Mouse (Mus musculus) monocyte, adult 2 months (primary cell): Measurements from ENCODE around the gene Spata4.
"Not testable (repeated sequence)": the region's sequence is repeated elsewhere in the genome, so short reads cannot be mapped to it uniquely, and the experiment has no call there.

ENCODE experiments used
- DNase-seq, 2 experiments: peaks; one replicate each; pipeline ENCODE4 v3.0.0; 2022; ENCODE audit warnings: low spot score in 2 of 2, low read depth in 1 of 2

Spata4 gene

DNA sequence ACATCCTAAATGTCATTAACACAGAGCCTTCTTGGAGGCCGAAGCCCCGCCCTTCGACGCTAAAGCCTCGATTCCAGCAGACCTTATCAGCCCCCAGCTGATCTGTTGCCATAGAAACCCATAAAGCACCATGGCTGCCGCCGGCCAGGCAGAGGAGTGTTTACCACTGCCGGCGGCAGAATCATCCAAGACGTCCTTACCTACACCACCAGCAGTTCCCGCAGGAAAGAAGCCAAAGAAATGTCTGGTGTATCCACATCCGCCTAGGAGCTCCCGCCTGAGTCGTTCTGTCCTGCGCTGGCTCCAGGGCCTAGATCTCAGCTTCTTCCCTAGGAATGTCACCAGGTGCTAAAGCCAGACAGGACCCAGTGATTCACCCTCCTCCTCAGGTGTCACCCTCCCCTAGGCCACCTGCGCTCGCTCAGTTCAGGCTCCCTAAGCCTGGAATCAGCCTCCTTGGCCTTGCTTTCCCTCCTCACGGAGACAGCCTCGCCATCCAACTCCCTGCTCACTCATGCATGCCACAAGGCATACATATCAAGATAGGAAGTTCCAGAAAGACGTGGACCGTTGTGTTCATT lies at the start of gene Spata4:
Gene Spata4, plus strand, starts transcription at position 111 of the 581 bp plus-strand sequence.
- no peak for DNase-seq

DNA sequence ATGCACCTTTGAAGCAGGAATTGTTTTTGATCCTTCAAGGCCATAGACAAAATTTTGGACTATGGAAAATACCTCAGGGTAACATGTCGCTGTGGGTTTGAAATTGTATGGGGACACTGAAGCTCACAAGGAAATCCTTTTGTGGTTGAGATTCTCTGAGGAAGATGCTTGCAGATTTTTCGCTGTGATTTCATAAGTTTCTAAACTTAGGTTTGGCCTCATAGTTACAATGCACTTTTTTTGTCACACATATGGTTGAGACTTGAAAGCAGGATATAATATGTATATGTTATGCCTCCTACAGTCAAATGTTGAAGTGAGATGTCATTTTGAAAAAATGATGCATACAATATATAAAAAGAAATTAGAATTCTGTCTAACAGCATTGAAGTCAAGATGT lies 45.7 kb upstream of the Spata4 start:
- no peak for DNase-seq

DNA sequence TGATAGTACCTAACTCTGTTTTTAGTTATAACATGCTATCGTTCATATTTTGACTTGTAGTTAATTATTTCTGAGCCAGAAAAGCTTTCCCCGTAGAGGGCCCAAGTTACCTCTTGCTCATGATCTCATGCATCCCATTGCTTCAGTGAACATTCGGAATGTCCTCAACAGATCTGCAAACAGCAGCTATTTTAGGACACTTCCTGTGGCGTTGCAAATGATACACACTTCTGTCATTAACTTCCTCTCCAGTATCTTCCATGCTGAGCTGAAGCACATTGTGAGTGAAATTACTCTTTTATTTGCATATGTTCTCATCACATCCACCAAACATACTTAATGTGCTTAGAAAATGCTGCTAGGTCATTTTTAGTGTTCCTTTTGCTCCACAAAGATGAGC lies 38.4 kb upstream of the Spata4 start:
- DNase-seq, result no peak

DNA sequence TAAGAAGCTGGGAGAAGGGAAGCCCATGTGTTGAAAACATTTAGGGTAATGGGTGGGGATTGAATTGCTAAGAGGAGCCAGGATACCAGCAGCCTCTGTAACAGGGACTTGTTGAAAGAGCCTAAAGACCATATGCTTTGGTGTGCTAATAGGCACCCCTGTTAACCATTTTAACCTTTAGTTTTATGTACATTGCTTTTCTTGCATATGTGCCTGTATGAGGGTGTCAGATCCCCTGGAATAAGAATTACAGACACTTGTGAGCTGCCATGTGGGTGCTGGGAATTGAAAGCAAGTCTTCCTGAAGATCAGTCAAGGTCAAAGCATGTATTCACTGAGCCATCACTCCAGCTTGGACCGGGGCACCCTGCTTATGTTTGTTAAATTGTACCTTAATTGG lies 35.4 kb upstream of the Spata4 start:
- DNase-seq, result no peak

DNA sequence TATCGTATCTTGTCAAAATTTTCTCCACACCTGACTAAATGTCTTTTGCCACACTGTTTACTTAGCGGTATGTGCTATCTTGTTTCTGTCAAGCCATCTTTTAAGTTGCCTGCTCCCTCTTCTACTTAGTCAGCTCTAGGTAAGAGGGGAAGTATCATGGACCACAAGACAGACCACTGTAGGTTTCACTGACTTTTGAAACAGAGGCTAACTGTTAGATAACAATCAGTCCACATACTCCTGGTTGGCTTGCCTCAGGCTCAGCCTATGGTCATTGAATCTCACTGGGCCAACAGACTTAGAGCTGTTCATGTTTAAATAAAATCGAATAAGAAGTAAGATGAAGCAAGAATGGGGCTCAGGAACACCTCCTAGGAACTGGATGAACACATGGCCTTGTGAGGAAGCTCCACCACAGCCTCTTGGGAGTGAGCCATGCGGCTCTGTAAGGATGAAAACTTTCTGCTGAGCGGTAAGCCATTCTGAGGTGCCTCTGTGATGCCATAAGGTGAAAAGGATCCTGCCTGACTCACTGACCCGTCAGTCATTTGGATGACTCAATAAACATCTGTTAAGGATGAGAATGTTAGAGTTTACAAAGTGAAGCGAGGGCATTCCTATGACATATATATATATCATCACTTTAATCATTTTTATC lies 34.8 kb upstream of the Spata4 start:
- no peak for DNase-seq

DNA sequence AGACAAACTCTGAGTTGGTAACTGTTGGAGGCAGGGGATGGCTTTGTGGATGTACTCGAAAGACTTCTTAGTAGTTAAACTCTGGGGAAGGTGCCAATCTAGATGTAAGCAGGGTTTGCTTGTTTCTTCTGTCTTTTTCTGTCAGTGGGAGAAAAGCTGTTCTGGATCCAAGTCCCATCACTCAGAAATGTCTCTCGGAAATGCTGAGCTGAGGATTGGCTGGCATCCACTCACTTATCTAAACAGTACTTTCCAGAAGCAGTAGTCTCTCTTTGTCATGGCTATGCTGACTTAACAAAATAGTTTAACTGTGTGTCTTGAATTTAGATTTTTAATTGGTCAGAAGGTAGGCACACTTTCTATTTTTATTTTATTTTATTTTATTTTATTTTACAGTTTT lies 33.4 kb upstream of the Spata4 start:
- no peak for DNase-seq

DNA sequence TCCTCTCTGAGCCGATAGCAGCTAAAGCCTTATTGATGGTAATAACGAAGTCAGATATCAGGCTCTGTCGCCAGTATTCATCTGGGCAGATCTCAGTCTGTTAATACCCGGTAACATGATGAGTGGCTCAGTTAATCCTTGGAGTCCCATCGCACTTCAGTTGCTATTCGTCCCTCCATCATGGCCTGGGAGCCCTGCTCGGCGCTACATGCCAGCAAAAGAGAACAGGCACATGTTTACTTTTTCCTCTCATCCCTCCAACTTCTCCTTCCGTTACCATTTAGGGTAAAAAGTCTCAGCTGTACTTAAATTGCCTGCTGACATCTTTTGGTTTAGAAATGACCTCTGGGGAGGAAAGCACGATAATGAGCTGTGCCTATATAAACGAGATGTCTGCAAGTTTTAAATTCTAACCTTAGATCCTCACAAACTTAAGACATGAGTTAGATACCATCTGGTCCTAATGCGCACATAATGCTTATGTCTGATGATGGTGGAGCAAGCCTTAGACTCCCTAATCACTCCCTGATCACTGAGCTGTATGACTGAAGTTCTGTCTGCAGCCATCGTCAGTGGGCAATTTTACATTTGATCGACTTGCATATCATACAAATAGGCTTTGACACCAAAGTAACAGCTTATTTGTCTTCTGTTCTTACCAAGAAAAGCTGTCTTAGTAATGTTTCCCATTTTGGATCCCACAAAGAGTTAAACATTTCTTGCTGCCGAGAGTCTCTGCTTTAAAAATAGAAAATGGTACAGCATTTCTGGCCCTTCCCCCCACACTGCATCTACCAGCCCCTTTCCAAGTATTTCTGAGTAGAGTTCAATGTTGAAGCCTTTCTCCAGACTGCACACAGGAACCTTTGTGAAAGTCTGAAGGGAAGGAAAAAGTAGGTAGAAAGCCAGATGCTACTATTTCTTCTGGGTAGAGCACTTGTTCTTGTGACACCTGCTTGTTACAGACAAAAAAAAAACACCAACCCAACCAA lies 29.7 kb upstream of the Spata4 start:
- DNase-seq, result no peak

DNA sequence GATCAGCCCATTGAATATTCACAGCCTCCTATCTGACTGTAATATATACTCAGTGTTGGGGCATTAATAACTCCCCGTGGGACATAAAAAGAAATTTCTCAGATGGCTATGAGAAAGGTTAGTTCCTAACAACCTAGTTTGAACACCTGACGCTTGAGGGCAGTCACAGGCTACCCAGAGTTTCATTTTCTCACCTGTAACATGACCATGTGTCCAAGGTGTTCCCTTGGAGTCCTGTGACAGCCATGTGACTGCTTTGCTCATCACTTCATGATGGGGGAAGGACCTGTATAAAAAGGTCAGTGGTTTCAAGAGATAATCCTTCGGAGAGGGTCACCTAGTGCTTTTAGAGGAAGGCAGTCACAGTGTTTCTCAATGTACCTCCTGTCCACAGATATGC lies 19.1 kb upstream of the Spata4 start:
- no peak for DNase-seq

DNA sequence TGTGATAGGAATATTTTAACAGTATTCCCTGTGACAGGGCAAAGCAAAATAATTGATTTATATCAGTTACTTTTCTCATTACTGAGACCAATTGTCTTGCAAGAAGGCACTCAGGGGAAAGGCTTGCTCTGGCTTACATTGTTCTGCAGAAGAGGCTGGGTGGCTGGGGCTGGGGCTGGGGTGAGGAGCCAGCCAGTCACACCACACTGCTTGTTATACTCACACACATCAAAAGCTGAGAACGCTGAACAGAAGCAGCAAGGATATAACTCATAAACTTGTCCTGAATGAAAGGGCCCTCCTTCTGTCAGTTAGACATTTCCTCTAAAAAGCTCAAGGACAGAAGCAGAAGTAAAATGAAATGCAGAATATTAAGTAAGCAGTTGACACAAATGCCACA lies 17.7 kb upstream of the Spata4 start:
- no peak for DNase-seq

DNA sequence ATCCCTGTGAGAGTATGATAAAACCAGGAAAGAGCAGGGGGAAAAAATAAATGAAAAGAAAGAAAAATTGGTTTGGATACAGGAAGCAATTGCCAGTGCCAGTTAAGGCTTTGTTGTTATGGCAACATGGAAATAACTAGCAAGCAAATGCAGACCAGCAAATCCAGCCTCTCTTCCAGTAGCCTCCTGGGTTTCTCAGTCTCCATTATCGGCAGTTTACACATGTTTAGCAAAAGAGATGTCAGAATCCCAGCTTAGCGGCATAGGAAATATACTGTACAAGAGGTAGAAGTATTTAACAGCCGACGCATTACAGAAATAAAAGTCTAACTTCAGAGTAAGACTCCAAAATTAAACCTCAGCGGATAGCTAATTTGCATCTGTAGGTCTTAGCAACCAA lies 5.9 kb upstream of the Spata4 start:
- DNase-seq, result no peak

DNA sequence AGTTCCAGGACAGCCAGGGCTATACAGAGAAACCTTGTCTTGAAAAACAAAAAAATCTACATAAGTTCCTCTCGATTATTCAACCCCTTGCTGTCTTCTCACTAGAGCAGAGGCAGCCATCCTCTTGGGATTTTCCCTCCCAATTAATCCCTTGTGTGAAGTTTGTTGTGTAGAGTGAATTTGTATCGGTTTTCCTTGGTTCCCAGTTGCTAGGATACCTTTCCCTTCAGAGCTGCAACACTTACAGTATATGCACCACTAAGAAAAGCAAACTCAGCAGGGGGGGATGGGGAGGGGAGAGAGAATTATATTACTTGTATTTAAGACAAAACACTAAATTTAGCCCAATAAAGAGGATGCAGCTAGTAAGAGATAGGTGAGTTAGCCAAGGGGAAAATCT lies 4.5 kb upstream of the Spata4 start:
- no peak for DNase-seq

DNA sequence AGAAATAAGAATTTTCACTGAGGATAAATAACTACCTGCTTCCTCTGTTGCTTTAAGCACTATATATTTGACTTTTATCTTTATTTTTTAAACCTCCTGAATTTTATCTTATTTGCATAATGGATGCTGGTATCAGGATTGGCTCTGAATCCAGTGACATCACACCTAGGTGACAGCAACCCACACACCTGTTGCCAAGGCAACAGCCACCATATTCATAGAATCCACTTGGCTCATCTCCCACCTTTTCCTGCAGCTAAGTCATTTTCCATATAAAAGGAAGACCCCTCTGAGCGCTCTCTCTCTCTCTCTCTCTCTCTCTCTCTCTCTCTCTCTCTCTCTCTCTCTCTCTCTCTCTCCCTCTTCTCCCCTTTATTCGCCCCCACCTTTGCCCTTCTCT lies 3.6 kb upstream of the Spata4 start:
- no peak for DNase-seq

DNA sequence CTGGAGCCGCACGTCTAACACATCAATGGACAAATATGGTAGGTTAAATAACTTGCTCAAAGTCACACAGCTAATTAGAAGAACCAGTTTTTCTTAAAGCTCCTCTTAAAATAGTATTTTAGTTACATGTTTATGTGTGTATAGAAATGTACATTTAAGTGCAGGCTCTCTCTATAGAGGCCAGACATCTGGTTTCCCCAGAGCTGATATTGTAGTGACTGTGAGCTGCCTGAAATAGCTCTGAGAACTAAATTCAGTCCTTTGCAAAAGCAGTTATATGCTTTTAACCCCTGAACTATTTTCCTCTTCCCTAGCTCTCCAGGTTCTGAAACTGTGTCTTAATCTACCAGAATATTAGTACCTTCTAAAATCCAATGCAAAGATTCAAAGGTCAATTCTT lies 3.2 kb upstream of the Spata4 start:
- no peak for DNase-seq

DNA sequence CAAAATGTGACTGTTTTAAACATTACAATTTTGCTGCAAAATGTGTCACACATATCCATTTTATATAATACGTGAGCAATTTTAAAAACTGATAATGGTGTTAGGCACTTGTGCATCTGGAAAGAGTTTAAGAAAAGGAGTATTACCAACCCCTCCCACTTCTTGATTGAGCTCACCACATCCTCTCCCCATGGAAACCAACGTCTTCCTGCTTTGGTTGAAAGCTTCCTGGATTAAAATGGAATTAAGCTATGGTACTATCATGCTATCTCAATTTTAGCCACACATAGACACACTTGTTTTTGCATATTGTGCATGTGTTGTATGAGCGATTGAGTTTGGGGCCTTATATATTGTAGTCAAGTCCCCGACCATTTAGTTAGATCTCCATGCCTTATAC lies 2.9 kb downstream of the Spata4 start:
- no peak for DNase-seq

DNA sequence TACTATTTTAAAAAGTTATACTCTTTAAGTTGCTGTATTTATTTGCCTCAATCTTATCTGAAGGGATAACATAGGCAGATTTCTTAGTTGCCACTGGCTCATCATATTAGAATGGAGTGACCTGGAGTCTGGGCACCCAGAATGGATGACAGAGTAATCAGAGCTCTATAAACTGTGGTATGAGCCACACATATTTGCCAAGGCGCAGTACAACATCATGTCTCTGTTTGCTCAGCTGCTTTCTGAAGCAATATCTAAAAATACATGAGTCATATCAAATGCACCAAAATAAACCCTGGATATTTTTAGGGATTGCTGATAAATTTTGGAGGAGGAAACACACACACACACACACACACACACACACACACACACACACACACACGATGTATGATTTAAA lies 8.8 kb downstream of the Spata4 start:
- no peak for DNase-seq

DNA sequence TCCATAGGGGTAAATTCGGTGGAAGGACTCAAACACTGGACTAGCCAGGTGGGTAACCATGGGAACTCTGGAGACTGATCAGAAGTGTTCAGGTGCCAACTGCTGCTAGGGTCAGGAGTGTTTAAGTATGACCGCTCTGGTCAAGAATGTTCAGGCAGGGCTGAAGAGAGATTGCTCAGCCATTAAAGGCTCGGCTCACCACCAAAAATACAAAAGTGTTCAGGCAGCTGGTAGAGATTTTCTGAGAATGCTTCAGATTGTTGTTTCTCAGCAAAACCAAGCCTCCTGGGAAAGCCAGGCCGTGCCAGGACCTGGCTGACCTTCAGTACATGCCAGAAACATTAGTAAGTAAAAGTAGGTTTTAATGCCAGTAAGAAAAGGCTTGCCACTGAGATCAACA lies 9.7 kb downstream of the Spata4 start:
- DNase-seq, result no peak

DNA sequence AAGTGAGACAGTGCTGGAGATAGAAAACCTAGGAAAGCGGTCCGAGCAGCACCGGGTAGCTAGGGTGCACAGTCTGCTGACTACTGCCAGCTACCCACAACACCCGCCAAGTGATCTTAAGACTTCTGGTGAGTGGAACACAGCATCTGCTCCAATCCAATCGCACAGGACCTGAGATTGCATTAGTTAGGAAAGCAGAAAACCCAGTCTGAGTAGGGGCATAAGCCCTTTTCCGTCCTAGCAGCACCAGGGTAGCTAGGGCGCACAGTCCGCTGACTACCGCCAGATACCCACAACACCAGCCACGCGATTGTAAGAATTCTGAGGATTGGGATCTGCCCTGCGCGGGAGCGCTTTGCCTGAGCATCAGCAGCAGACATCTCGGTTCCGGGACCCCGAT lies 16.1 kb downstream of the Spata4 start:
- not testable (repeated sequence) for DNase-seq

DNA sequence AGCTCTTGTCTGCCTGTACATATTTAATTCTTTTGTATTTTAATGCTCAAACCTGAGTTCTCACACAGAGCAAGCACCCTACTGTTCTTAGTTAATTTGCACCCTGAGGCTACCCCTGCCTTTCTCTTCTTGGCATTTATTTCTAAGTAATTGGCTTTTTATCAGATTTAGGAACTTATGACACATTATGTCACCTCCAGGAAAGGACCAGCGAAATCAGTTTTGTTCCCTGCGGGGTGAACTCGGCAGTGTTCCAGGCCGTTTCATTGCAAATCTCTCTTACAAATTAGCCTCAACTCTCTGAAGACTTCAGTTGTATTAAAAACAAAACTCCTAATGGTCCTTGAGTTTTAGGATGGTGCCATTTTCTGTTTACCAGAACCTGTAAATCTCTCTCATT lies 38.1 kb downstream of the Spata4 start:
- DNase-seq, result no peak
